In genomic region chr15:72411956-72412355, GRCm38 (mm10) we compare ENCODE assay signal across 23 mouse cellular contexts.
A peak's percentile ranks its signal among the peaks of the same experiment; 100 is the strongest.
DNase-seq lines count a peak whose midpoint lies in the region; ATAC-seq and TF ChIP-seq lines count a peak whose summit lies in the region.
"Had no signal": no experiment of that assay in that cellular context is flagged by ENCODE, and none has a peak within 500 bp of the region (broad histone marks: within the 10 kb centered on the region; RNA-seq: fewer than 3 reads in every experiment).

No protein-coding gene starts in this region.

- no peaks in the 10 kb centered on the region for H3K27me3 ChIP-seq in Patski
- no peaks in the 10 kb centered on the region for H3K27me3 ChIP-seq in kidney, embryonic 14.5 days (ENCODE audit: control insufficient read depth, insufficient read depth, low read length)
- H3K27me3 ChIP-seq: intestine, embryonic 15.5 days; kidney, embryonic 15.5 days; limb, embryonic 15.5 days; liver, embryonic 15.5 days; midbrain, embryonic 13.5 days; neural tube, embryonic 12.5 days had no signal

- WGBS in kidney, embryonic 14.5 days, result 66% methylated on average over 6 of the region's 6 CpGs

- H3K27ac ChIP-seq in kidney, embryonic 14.5 days (ENCODE audit: low read depth, low read length), result no peak overlapping the region
- H3K27ac ChIP-seq: hindbrain, embryonic 14.5 days; intestine, embryonic 15.5 days; kidney, embryonic 15.5 days; limb, embryonic 15.5 days; liver, embryonic 15.5 days; midbrain, embryonic 13.5 days; neural tube, embryonic 12.5 days; stomach, postnatal 0 days had no signal

- CTCF ChIA-PET in Patski (lab: Charles Lee), result no interaction called here

- H3K4me2 ChIP-seq in kidney, embryonic 14.5 days (replicated peaks; ENCODE audit: low read depth, low read length), result no peak overlapping the region
- H3K4me2 ChIP-seq: hindbrain, embryonic 14.5 days; intestine, embryonic 15.5 days; kidney, embryonic 15.5 days; limb, embryonic 15.5 days; liver, embryonic 15.5 days; midbrain, embryonic 13.5 days; neural tube, embryonic 12.5 days had no signal

- intact Hi-C loops in left cerebral cortex, postnatal 36 days (cut with DNase I), result loop anchor here (10.0 kb wide), 2 partner anchors 207 to 613 kb away; no protein-coding TSS in a partner anchor

- TF ChIP-seq CTCF in Patski (IDR thresholded peaks at IDR 0.05), result no peak

- no peak overlapping the region for H3K9ac ChIP-seq in kidney, embryonic 14.5 days (ENCODE audit: low read depth, low read length)
- H3K9ac ChIP-seq: forebrain, postnatal 0 days; hindbrain, embryonic 14.5 days; intestine, embryonic 15.5 days; kidney, embryonic 15.5 days; limb, embryonic 15.5 days; liver, embryonic 15.5 days; midbrain, embryonic 13.5 days; neural tube, embryonic 12.5 days had no signal

- peak; percentile 27 for DNase-seq in layer of hippocampus, adult 11-12 months (ENCODE audit: low spot score)
- no peak for DNase-seq in layer of hippocampus, postnatal 10 days (ENCODE audit: low spot score in 2 of 2)
- no peak for DNase-seq in Patski (ENCODE audit: low read depth, low spot score)
- peak; percentile 66 for DNase-seq in layer of hippocampus, adult 9-11 months
- DNase-seq in left cerebral cortex, postnatal 36 days (ENCODE audit: low spot score in 2 of 2), result peak; percentile 50 to 52
- DNase-seq in spleen, adult 18-20 months, result no peak
- DNase-seq in lung, postnatal 4 days, result no peak
- DNase-seq: adrenal gland, adult 8-10 months; cerebellum, postnatal 10 days; embryo, embryonic 11 days; forebrain, postnatal 0 days; gastrocnemius, postnatal 14 days; heart, adult 18-20 months; heart, postnatal 36 days had no signal

- H3K36me3 ChIP-seq in kidney, embryonic 14.5 days (ENCODE audit: control insufficient read depth, insufficient read depth, low read length), result no peaks in the 10 kb centered on the region
- H3K36me3 ChIP-seq: intestine, embryonic 15.5 days; kidney, embryonic 15.5 days; limb, embryonic 15.5 days; liver, embryonic 15.5 days; midbrain, embryonic 13.5 days; neural tube, embryonic 12.5 days had no signal

- peak; percentile 8 for ATAC-seq in Patski
- no peak for ATAC-seq in kidney, embryonic 14.5 days (ENCODE audit: low FRiP score, low TSS enrichment)
- ATAC-seq: forebrain, postnatal 0 days; intestine, embryonic 15.5 days; midbrain, embryonic 13.5 days had no signal

- H3K4me1 ChIP-seq in kidney, embryonic 14.5 days (ENCODE audit: control insufficient read depth, insufficient read depth, low read length), result no peaks in the 10 kb centered on the region
- H3K4me1 ChIP-seq: intestine, embryonic 15.5 days; kidney, embryonic 15.5 days; limb, embryonic 15.5 days; liver, embryonic 15.5 days; midbrain, embryonic 13.5 days; neural tube, embryonic 12.5 days had no signal

- POLR2A ChIA-PET in Patski (lab: Charles Lee), result no interaction called here

- H3K4me3 ChIP-seq in kidney, embryonic 14.5 days (ENCODE audit: low read length), result no peak overlapping the region
- H3K4me3 ChIP-seq: intestine, embryonic 15.5 days; kidney, embryonic 15.5 days; limb, embryonic 15.5 days; liver, embryonic 15.5 days; midbrain, embryonic 13.5 days; neural tube, embryonic 12.5 days had no signal

- no peaks in the 10 kb centered on the region for H3K9me3 ChIP-seq in kidney, embryonic 14.5 days (ENCODE audit: control insufficient read depth, low read length)
- H3K9me3 ChIP-seq: intestine, embryonic 15.5 days; kidney, embryonic 15.5 days; limb, embryonic 15.5 days; liver, embryonic 15.5 days; midbrain, embryonic 13.5 days; neural tube, embryonic 12.5 days had no signal

- in situ Hi-C loops in Patski (cut with MboI; ENCODE audit: low pct_unique_long_range_greater_than_20kb), result no loop called here

Comparison
In these comparisons a context has a peak if more than half of its experiments do, and no peak if none do; other contexts are left out.
1. DNase-seq: peak in layer of hippocampus, adult 11-12 months (single experiment), layer of hippocampus, adult 9-11 months (single experiment) and left cerebral cortex, postnatal 36 days (2 of 2); none in layer of hippocampus, postnatal 10 days (0 of 2), Patski (single experiment), spleen, adult 18-20 months (0 of 2) and lung, postnatal 4 days (0 of 2).